Mouse (Mus musculus): ENCODE data around the gene Zfand6. TPM values are rescaled to one million over a fixed set of nuclear protein-coding genes. Genes with fewer than 3 reads are reported as not detected.
A peak's percentile ranks its signal among the peaks of the same experiment; 100 is the strongest.

Gene Zfand6
- polyA plus RNA-seq, 1 experiment from 2014 or later = 185 TPM

DNA sequence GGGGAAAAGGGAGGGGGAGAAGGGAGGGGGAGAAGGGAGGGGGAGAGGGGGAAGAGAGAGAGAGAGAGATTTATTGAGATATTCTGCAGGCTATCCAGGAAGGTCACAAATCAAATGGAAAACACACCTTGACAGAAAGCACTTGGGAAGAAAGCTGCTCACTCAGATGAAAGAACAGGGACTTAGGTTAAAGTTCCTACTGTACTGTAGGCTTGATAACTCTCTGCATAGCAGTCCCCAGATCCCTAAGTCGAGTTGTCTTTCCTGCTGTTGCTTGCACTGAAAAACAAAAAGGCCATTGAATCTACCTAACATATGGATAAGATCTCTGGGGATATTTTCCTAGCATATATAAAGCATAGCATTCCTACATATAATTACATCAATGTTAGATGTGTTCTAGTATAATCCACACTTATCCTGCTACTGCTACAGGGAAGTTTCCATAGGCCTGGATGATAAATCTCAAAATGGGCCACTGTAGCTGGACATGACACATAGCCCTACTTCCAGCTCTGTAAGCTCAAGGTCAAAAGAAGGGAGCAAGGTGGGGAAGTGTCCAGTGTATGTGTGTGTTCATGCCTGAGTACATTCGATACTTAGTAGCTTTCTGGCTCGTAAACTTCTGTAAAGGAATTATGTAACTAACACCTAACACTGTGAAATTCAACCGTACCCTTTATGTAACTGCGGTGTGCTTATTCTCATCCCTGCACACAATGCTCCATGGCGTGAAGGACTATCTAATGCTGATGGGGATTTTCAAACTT, 47.4 kb downstream of the Zfand6 start:
- Histone ChIP-seq H3K27ac (no peak overlapping the region), H3K4me1 (peaks cover 5% of the 10 kb centered on the region; the same call in 1 of the 2 replicates), H3K4me3 (no peak overlapping the region), H3K36me3 (peaks cover 4% of the 10 kb centered on the region; the same call in 1 of the 2 replicates), H3K9me3 (replicated peaks) (no peaks in the 10 kb centered on the region), H3K27me3 (ENCODE audit: low read depth, poor library complexity, severe bottlenecking) (no peaks in the 10 kb centered on the region)
- WGBS = 86% methylated on average over 6 of the region's 6 CpGs
- DNase-seq (ENCODE audit: low spot score) = no peak

DNA sequence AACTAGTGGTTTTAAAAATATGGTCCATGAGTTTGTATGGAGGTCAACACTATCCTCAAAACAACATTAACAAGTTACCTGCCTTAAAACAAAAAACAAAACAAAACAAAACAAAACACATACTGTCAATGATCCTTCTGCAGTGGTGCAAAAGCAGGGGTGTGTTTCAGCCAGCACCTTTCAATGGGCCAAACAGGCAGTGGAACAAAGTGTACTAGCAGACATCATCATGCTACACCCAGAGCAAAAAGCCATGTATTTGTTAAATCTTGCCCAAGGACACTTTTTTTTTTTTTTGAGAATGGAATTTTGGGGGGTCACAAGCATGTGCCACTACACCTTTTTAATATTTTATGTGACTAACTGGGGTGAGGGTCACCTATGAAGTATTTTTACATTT, 52.8 kb downstream of the Zfand6 start:
- no peaks in the 10 kb centered on the region for H3K9me3 ChIP-seq (replicated peaks)
- DNase-seq (ENCODE audit: low spot score) = no peak
- peaks cover 20% of the 10 kb centered on the region for H3K36me3 ChIP-seq
- no peaks in the 10 kb centered on the region for H3K4me1 ChIP-seq
- H3K4me3 ChIP-seq = no peak overlapping the region
- H3K27ac ChIP-seq = no peak overlapping the region
- H3K27me3 ChIP-seq (ENCODE audit: low read depth, poor library complexity, severe bottlenecking) = no peaks in the 10 kb centered on the region

DNA sequence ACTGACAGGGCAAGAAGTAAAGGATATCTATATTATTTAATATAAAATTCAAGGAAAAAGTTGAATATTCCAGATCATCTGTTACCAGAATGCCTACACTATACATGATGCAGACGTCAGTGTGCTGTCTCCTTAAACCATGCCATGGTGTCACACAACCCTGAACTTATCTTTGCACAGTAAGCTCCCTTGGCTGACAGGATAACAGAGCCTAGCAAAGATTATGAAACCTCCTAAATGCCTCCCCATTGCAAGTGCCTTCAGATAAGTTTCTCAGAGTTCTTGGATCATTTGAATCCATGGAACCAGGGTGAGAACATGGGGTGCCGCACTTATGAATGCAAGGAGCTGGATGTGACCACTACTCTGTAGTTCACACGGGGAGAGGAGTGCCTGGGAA, 57.9 kb downstream of the Zfand6 start:
- Histone ChIP-seq H3K27me3 (ENCODE audit: low read depth, poor library complexity, severe bottlenecking) (no peaks in the 10 kb centered on the region), H3K9me3 (replicated peaks) (no peaks in the 10 kb centered on the region), H3K4me3 (no peak overlapping the region), H3K4me1 (no peaks in the 10 kb centered on the region), H3K36me3 (peaks cover 49% of the 10 kb centered on the region), H3K27ac (no peak overlapping the region)
- DNase-seq (ENCODE audit: low spot score) = no peak
- 94% methylated on average over 3 of the region's 3 CpGs for WGBS

DNA sequence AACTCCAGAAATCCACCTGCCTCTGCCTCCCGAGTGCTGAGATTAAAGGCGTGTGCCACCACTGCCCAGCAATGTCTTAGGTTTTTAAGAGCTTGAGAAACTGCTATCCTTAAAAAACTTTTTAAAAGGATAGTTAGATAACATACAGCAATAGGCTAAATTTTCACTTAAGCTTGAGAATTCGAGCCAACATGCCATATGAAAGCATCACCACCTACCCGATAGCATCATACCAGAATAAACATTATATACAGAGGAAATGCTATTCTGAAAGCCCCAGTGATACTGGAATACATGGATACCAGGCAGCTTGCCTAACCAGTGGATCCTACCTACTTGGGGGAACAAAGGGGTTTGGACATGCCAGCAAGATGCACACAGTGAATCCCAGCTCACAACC, 66.0 kb downstream of the Zfand6 start:
- no peaks in the 10 kb centered on the region for H3K27me3 ChIP-seq (ENCODE audit: low read depth, poor library complexity, severe bottlenecking)
- H3K36me3 ChIP-seq = peaks cover 44% of the 10 kb centered on the region
- no peaks in the 10 kb centered on the region for H3K4me1 ChIP-seq
- DNase-seq (ENCODE audit: low spot score) = no peak
- no peaks in the 10 kb centered on the region for H3K9me3 ChIP-seq (replicated peaks)
- H3K27ac ChIP-seq = no peak overlapping the region
- 98% methylated on average over 4 of the region's 4 CpGs for WGBS
- H3K4me3 ChIP-seq = no peak overlapping the region

DNA sequence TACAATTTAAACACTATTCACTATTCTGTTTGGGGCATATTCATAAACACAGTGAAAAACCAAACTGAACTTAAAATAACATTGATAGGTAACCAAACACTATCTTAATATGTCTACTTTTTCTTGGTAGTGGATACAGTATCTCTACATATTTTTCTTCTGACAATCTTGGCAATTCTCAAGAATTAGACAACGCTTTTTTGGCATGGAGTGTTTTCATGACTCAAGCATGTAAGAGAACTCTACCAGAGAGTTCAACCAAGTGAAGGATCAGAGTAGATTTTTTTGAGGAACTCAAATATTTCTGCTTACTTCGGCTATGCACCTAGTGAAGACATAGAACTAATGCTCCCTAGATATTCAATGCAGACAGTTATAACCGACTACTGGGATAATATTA, 68.8 kb downstream of the Zfand6 start:
- H3K27me3 ChIP-seq (ENCODE audit: low read depth, poor library complexity, severe bottlenecking) = no peaks in the 10 kb centered on the region
- H3K9me3 ChIP-seq (replicated peaks) = no peaks in the 10 kb centered on the region
- H3K4me3 ChIP-seq = no peak overlapping the region
- no peaks in the 10 kb centered on the region for H3K4me1 ChIP-seq
- H3K36me3 ChIP-seq = peaks cover 55% of the 10 kb centered on the region
- no peak overlapping the region for H3K27ac ChIP-seq
- WGBS = 95% methylated on average over 3 of the region's 3 CpGs
- no peak for DNase-seq (ENCODE audit: low spot score)

DNA sequence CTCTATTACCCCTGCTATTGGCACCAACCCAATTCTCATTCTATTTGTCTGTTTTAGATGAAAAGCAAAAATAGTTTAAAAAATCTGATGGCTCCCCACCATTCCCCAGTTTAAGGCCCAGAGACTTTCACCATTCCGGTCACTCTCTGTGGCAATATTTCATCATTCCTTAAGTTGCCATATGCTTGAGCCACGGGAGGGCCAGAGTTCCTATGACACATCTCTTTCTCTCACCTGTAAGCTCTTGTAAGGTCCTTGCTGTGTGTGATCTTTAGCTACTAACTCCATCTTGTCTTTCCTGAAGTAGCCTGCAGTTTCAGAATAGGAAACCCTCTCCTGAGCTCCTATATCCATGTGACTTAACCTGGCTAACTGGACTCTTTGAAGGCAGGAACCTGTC, 70.8 kb downstream of the Zfand6 start:
- Histone ChIP-seq H3K27ac (no peak overlapping the region), H3K36me3 (peaks cover 48% of the 10 kb centered on the region), H3K4me1 (no peaks in the 10 kb centered on the region), H3K9me3 (replicated peaks) (no peaks in the 10 kb centered on the region), H3K4me3 (no peak overlapping the region), H3K27me3 (ENCODE audit: low read depth, poor library complexity, severe bottlenecking) (no peaks in the 10 kb centered on the region)
- DNase-seq (ENCODE audit: low spot score) = no peak
- WGBS = 90% methylated on average over 2 of the region's 2 CpGs

DNA sequence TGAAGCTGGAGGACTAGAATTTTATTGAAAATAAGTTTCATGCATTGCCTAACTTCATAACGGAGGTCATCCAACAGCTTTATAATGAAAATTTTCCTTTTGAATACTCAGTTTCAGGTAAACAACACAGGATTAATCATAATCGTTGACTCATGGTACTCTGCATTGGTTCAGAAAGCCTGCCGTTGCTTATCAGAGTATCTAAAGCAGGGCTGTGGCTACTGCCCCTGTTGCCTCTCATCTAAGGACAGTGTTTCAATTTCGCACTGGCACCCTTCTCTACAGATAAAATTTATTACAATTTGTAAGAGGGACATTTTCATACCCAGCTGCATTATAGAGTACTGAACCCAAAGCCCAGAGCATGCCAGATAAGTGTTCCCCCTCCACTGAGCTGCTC, 77.3 kb downstream of the Zfand6 start:
- Histone ChIP-seq H3K4me3 (no peak overlapping the region), H3K4me1 (no peaks in the 10 kb centered on the region), H3K27me3 (ENCODE audit: low read depth, poor library complexity, severe bottlenecking) (no peaks in the 10 kb centered on the region), H3K27ac (no peak overlapping the region), H3K9me3 (replicated peaks) (no peaks in the 10 kb centered on the region), H3K36me3 (peaks cover 22% of the 10 kb centered on the region)
- WGBS = 89% methylated on average over 4 of the region's 4 CpGs
- no peak for DNase-seq (ENCODE audit: low spot score)

DNA sequence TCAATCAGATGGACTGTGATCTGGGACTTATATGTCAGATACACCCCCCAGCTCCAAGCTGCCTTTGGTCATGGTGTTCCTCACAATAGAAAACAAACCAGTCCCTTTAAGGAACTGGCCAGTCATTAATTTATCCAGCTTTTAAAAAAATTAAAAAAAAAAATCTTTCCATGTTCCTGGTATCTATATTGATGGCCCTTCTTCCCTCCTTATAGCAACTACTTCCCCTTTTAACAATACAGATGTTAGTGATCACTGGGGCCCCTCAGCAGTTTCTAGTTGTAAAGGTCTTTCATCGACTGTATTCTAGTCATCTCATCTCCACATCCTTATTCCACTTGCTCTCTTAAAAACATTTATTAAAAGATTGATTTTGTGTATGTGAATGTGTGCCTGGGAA, 78.2 kb downstream of the Zfand6 start:
- Histone ChIP-seq H3K27ac (no peak overlapping the region), H3K27me3 (ENCODE audit: low read depth, poor library complexity, severe bottlenecking) (no peaks in the 10 kb centered on the region), H3K9me3 (replicated peaks) (no peaks in the 10 kb centered on the region), H3K4me1 (no peaks in the 10 kb centered on the region), H3K4me3 (no peak overlapping the region), H3K36me3 (peaks cover 15% of the 10 kb centered on the region)
- DNase-seq (ENCODE audit: low spot score) = no peak
- 86% methylated on average over 1 of the region's 1 CpGs for WGBS

DNA sequence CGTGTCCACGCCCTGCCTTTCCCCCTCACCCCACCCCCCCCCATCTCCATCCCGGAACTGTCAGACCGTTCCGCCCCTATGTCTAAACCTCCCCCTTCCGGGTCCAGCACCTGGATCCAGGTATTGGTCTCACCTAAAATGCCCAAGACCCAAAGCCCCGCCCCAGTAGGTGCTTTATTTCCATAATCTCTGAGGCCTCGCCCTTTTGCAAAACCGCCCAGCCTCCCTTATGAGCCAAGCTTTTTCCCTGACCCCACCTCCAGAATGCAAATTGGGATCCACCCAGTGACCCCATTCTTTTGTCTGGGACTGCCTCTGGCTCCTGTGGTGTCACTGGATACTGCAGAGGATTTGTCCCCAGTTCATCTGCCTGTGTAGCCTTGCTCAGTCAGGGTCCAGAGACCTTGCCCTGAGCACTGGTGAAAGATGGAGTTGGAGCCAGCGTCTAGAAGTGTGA, 83.4 kb downstream of the Zfand6 start, which contains the start of gene Fah:
Fah (minus strand) TSS at position 430 of the 457 bp plus-strand sequence.
- no peaks in the 10 kb centered on the region for H3K9me3 ChIP-seq (replicated peaks)
- H3K4me1 ChIP-seq = peaks cover 18% of the 10 kb centered on the region
- H3K27ac ChIP-seq = peak within 1 kb of the TSS; percentile 70
- WGBS = under 1% methylated on average over 10 of the region's 10 CpGs
- no peaks in the 10 kb centered on the region for H3K27me3 ChIP-seq (ENCODE audit: low read depth, poor library complexity, severe bottlenecking)
- H3K4me3 ChIP-seq = peak within 1 kb of the TSS; percentile 66
- DNase-seq (ENCODE audit: low spot score) = peak; percentile 37
- H3K36me3 ChIP-seq = no peaks in the 10 kb centered on the region

DNA sequence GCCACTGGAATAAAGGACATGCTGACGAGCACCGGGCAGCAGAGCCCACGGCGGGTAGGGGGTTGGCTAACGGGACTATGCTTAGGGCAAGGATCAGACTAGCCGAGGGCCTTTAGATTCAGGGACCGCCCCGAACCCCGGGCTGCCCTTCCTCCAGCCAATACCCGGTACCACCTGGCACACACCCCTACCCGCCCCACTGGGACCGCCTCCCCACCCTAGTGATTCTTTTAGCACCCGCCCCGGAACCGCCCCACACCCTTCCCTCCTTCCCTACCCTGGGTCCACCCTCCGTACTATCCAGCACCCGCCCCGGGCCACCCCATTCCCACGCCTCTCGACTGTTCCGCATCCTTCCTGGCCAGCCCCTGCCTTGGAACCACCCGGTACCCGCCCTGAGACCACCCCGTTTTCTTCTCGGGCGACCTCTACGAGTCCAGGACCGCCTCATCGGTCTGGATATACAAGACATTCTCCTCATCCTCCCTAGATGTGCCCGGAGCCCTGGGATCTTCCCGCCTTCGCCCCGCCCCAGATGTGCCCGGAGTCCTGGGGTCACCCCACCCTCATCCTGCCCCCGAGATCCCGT, 84.0 kb downstream of the Zfand6 start:
- no peaks in the 10 kb centered on the region for H3K36me3 ChIP-seq
- H3K4me3 ChIP-seq = peak overlapping the region; percentile 66
- DNase-seq (ENCODE audit: low spot score) = peak; percentile 58
- no peaks in the 10 kb centered on the region for H3K9me3 ChIP-seq (replicated peaks)
- H3K4me1 ChIP-seq = peaks cover 18% of the 10 kb centered on the region
- H3K27me3 ChIP-seq (ENCODE audit: low read depth, poor library complexity, severe bottlenecking) = no peaks in the 10 kb centered on the region
- 1% methylated on average over 36 of the region's 36 CpGs for WGBS
- H3K27ac ChIP-seq = peak overlapping the region; percentile 70

DNA sequence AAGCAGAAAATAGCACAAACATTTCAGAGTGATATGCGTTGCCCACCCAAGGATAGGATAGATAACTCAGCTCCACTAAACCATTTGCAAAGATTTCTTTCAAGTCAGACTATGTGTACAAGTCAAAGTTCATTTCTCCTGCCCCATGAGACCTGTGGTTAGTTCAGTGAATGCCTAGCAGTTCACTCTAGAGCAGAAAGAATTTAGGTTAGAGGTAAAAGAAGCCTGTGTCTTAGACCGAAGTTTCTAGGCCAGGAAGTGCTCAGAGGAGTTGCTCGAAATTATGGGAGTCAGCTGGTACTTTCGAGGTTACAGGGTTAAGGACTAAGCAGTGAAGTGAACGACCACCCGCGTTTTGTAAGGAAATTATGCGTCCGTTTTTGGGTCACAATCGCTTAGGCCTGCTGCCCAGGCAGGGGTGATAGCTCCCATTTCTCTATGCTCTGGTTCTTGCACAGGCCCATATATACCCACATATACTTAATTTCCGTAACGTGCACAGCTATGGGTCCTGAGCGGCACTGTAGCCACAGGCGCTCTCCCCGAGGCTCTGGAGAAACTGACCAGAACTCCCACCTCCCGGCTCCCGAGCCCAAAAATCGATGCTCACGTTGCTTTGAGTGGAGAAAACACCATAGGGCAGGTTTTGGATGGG, 84.6 kb downstream of the Zfand6 start:
- no peak for DNase-seq (ENCODE audit: low spot score)
- peak overlapping the region; percentile 66 for H3K4me3 ChIP-seq
- H3K36me3 ChIP-seq = no peaks in the 10 kb centered on the region
- no peaks in the 10 kb centered on the region for H3K9me3 ChIP-seq (replicated peaks)
- WGBS = 8% methylated on average over 19 of the region's 19 CpGs
- peak overlapping the region; percentile 70; the same call in 1 of the 2 replicates for H3K27ac ChIP-seq
- no peaks in the 10 kb centered on the region for H3K27me3 ChIP-seq (ENCODE audit: low read depth, poor library complexity, severe bottlenecking)
- peaks cover 18% of the 10 kb centered on the region for H3K4me1 ChIP-seq

DNA sequence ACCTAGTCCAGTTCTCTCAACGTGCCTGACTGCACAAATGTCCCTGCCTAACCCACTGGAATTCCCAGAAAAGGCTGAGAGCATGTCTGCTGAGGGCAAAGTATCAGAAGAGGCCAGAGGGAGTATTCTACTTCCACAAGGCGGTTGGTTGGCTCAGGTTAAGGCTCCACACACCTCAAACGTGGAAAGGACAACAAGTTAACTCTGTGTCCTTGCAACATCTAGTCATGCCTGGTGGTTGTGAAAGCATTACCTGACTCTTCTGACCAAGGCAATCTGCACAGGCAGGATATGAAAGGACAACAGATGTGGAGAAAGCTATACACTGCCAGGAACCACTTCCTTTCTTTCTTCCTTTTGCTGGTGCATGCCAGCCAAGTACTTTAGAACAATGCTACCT, 85.3 kb downstream of the Zfand6 start:
- H3K36me3 ChIP-seq = no peaks in the 10 kb centered on the region
- H3K4me3 ChIP-seq = no peak overlapping the region
- 70% methylated on average over 3 of the region's 3 CpGs for WGBS
- no peaks in the 10 kb centered on the region for H3K9me3 ChIP-seq (replicated peaks)
- no peak overlapping the region for H3K27ac ChIP-seq
- peaks cover 18% of the 10 kb centered on the region for H3K4me1 ChIP-seq
- DNase-seq (ENCODE audit: low spot score) = no peak
- H3K27me3 ChIP-seq (ENCODE audit: low read depth, poor library complexity, severe bottlenecking) = no peaks in the 10 kb centered on the region

DNA sequence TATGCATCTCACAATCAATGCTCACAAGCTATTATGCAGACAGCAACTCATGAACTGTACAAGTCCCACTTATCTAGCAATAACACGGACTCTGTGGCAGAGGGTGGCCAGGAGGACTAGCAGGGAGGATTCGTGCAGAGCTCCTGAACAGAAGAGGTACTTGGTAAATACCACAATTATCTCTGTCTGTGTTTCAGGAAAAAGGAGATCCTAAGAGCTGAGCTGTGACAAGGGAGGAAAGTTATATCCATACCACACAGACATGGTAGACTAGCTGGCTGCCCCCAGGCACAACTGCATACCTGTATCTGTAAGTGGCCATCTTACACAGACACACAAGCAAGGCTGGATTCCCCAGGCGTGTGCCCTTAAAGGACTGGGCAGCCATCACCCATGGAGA, 88.4 kb downstream of the Zfand6 start:
- WGBS = 92% methylated on average over 3 of the region's 3 CpGs

More for the DNA sequence above, 88.4 kb downstream of the Zfand6 start:
- Histone ChIP-seq H3K4me3 (no peak overlapping the region), H3K9me3 (replicated peaks) (no peaks in the 10 kb centered on the region), H3K27me3 (ENCODE audit: low read depth, poor library complexity, severe bottlenecking) (no peaks in the 10 kb centered on the region), H3K27ac (no peak overlapping the region), H3K4me1 (peaks cover 16% of the 10 kb centered on the region), H3K36me3 (no peaks in the 10 kb centered on the region)
- DNase-seq (ENCODE audit: low spot score) = no peak
